Mouse (Mus musculus): ENCODE data around the gene Drd5.

Drd5 gene

DNA sequence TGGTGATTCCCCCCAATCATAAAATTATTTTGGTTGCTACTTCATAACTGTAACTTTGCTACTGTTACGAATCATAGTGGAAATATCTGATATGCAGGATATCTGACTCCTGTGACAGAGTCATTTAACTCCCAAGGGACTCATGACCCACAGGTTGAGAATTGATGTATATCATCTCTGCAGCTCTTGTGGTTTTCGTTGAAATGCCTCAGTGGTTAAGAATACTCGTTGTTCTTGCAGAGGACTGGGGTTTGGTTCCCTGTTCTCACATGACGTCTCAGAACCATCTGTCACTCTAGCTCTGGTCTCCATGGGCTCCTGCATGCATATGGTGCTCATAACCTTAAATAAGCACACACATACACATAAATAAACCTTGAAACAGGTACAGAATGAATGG lies 14.2 kb downstream of the Drd5 start:
- POLR2A ChIA-PET = no interaction called here
- CTCF ChIA-PET = no interaction called here

DNA sequence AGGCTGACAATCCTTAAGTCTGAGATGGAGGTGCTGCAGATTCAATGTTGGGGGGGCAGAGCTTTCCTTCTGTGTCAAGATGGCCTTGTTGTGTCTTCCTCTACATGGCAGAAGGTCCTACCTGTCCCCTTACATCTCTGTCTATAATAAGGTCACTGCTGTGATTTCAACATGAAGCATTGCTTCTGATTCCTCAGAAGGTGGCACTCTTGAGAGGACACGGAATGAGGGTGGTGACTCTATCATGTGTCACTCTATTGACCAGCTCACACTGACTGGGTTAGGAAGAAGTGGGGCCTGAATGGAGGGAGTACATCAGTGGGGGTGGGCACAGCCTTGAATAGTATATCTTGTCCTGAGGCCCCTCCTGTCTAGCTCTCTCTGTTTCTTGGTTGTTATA lies 15.4 kb downstream of the Drd5 start:
- CTCF ChIA-PET = no interaction called here
- POLR2A ChIA-PET = no interaction called here

GRCm38 (mm10) chr5:38343101-38343500 lies 23.9 kb downstream of the Drd5 start:
- ChIA-PET POLR2A (no interaction called here), CTCF (no interaction called here)

DNA sequence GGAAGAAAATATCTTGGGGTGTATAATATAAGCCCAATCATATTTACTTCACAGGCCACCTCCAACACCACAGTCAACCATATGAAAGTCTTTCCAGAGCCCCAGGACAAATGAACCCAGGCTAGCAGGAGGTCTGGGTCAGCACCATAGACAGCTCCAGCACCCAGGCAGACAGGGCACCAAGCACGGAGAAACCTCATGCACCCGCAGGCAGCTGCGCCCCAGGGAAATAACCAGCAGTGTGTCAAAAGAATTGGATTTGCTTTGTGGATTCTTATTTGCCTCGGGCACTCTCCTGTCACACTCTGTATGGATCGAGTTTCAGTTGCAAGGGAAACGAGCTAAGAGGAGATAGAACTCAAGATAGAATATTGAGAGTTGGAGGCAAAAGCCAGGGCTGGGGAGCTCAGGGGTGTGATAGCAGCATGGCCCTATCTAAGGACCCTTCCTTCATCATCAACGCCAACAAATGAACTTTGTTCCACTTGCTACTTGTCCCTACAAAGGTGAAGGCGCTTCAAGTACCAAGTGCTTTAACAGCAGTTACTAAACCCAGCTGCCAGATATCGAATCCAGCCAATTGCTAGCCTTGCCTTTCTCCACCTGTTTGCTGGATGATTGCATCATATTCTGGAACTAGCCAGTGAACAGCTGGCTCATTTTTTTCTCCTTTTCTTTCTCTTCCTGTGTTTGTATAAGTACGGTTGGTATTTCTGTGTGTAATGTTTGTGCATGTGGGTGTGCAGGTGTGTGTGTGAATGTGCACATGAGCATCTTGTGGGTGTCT lies 27.7 kb downstream of the Drd5 start:
- POLR2A ChIA-PET = interaction anchor here in 2 of 4 experiments (0.6 to 1.3 kb wide), 3 partner anchors 13 to 174 kb away, joined by 3 to 4 read pairs (median 4); no protein-coding TSS in a partner anchor
- CTCF ChIA-PET = interaction anchor here in 1 of 4 experiments (0.7 kb wide), 2 partner anchors 39 to 234 kb away, joined by 3 read pairs; no protein-coding TSS in a partner anchor

DNA sequence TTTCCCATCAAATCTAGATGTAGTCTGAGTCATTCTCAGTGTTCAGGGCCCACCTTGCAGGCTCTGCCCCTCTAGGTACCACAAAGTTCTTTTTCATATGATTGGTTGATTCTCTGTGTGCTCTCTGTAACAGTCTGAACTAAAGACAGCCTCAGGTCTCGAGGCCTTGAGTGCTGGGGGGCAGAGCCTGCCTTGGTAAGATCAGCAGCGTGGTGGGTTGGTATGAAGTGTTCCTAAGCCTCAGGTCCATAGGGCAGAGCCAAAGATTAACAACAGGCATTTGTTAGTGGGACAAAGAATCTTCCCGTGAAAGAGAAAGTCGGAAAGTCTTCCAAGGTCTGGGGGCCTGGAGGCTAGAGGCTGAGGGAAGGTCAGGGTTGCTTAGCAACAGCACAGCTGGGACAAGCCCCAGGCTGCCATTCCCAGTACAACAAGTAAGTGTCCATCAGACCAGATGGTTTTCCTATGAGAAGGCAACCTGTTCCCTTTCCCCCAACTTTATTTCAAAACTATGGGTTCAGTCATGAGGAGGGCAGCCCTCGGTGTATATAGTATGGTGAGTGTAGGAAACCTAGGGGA lies 31.3 kb downstream of the Drd5 start:
- ChIA-PET CTCF (no interaction called here), POLR2A (no interaction called here)

DNA sequence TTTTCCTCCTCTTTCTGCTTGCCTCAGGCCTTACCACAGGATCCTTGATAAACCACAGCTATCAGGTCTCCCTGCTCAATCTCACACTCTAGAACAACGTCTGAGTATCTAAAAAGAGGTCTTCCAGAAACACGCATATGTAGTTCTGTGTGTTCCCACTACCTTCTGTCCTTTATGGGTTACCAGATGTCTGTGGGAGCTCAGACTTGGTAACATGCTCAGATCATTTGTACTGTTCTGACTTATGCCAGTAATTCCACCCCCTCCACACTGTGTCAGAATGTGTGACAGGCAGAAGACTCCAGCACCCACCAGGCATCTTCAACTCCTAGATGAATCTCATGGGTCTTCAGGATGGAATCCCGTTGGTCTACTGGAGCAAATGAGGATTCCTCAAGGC lies 37.8 kb downstream of the Drd5 start:
- ChIA-PET POLR2A (no interaction called here), CTCF (no interaction called here)

GRCm38 (mm10) chr5:38359716-38360115 lies 40.5 kb downstream of the Drd5 start:
- ChIA-PET POLR2A (interaction anchor here in 1 of 4 experiments (1.0 kb wide), 1 partner anchor 13 kb away, joined by 4 read pairs; no protein-coding TSS in a partner anchor), CTCF (interaction anchor here in 1 of 4 experiments (0.6 kb wide), 1 partner anchor 1575 kb away, joined by 6 read pairs; no protein-coding TSS in a partner anchor)

GRCm38 (mm10) chr5:38364396-38364795 lies 45.2 kb downstream of the Drd5 start:
- ChIA-PET POLR2A (no interaction called here), CTCF (no interaction called here)

DNA sequence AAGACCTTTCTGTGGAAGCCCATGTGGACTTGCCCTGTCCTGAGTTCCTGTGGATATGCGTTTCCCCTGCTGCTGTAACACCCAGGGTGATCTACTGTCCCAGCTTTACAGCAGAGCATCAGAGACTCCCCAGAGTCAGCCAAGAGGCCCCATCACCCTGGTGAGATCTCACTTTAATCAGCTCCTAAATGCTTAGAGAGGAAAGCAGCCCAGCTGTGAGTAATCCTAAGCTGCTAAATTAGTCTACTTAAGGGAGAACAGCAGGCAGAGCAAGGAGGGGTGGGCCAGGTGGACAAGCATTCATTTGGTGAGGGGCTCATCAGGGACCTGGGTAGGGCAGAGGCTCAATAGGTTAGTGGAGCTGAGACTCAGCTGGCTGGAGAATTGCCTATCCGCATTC lies 46.4 kb downstream of the Drd5 start:
- ChIA-PET POLR2A (interaction anchor here in 1 of 4 experiments (0.5 kb wide), 1 partner anchor 58 kb away, joined by 3 read pairs; no protein-coding TSS in a partner anchor), CTCF (interaction anchor here in 2 of 4 experiments (0.9 to 1.2 kb wide), 2 partner anchors 105 to 151 kb away, joined by 3 read pairs; no protein-coding TSS in a partner anchor)

DNA sequence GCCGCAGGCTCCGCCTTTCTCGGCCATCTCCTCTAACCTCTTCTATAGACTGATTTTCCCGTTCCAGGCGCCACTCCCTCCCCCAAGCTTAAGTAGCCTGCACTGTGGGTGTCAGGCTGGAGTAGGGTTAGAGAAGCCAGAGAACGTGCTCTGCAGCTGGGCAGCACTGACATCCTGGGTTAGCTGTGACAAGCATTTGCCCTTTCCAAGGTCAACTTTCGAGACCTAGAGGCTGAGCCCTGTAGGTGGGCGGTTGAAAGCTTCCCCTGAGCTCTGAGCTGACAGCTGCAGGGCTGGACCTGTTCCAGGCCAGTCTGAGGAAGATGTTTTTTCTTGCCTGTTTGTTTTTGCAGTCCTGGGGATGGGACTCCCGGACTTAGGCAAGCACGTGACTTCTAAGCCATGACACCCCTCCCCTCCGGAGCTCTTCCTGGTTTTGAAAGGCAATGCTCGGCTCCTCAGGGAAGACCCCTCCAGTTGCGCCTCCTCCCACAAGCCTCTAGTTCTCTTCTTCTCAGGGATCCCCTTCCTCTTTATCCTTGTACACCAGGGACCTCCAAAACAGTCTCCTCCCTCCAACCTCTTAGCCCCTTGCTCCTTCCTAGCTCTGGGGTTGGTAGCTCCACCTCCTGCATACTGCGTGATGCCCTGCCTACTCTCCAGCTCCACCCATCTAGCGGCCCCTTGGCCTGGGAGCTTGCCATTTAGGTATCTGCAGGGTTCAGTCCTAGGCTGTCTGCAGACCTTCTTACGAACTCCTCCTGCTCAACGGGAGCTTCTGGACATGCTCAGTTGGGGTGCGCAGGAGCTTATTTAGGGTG lies 47.7 kb downstream of the Drd5 start:
- ChIA-PET POLR2A (interaction anchor here in 3 of 4 experiments (0.8 to 1.5 kb wide), 9 partner anchors 11 to 232 kb away, joined by 3 to 5 read pairs (median 4); no protein-coding TSS in a partner anchor), CTCF (interaction anchor here (0.8 to 1.8 kb wide), 8 partner anchors 58 to 287 kb away, joined by 3 to 10 read pairs (median 4); no protein-coding TSS in a partner anchor)

DNA sequence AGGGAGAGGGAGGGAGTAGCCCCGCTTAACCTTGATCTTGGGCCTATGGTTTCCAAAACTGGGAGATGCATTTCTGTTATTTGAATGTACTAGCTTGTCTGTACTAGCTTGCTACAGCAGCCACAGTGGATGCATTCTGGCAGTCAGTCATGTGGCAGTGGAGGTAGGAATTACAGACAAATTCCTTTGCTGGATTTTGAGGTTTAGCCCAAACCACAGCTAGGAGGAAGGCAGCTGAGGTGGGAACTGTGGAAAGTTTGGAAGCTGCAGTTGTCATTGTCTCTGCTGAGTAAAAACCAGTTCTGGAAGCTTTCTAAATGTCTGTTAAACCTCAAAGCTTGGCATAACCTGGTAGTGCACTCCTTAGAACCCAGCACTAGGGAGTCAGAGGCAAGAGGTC lies 52.1 kb downstream of the Drd5 start:
- ChIA-PET CTCF (interaction anchor here in 1 of 4 experiments (1.1 kb wide), 1 partner anchor 63 kb away, joined by 3 read pairs; no protein-coding TSS in a partner anchor), POLR2A (no interaction called here)
